Mouse (Mus musculus) limb, embryonic 12.5 days (tissue): ENCODE measurements at regions not wholly inside any gene's neighbourhood (a gene's known extent, or its start where the extent isn't known, plus 50 kb on each side); places are given as distances from the start of the nearest gene placed in this dataset.

Experiments
- ATAC-seq: fragments of 200-750 bp; cut with Nextera tagmentation; 2 replicates; pipeline ENCODE4 v1.8.0; 2017; ENCODE audit warnings: low read depth, moderate TSS enrichment; ENCODE audit not compliant: insufficient number of reproducible peaks, insufficient read depth, low FRiP score, low TSS enrichment
- H3K27ac ChIP-seq: fragments of 300-500 bp; sonication (generic); 2 replicates; pipeline ENCODE4 v1.5.1; 2016; ENCODE audit warnings: mild to moderate bottlenecking, moderate library complexity
- H3K27me3 ChIP-seq: fragments of 300-500 bp; sonication (generic); 2 replicates; pipeline ENCODE4 v1.6.1; 2016; ENCODE audit warnings: mild to moderate bottlenecking, moderate library complexity
- H3K36me3 ChIP-seq: fragments of 300-500 bp; sonication (generic); 2 replicates; pipeline ENCODE4 v1.6.1; 2016; ENCODE audit warnings: mild to moderate bottlenecking, moderate library complexity
- H3K4me1 ChIP-seq: fragments of 300-500 bp; sonication (generic); replicated peaks from 2 replicates; pipeline ENCODE4 v1.6.1; 2016
- H3K4me2 ChIP-seq: fragments of 300-500 bp; sonication (generic); 2 replicates; pipeline ENCODE4 v1.6.1; 2016; ENCODE audit warnings: mild to moderate bottlenecking, moderate library complexity
- H3K4me3 ChIP-seq: fragments of 300-500 bp; sonication (generic); replicated peaks from 2 replicates; pipeline ENCODE4 v1.5.1; 2016; ENCODE audit warnings: mild to moderate bottlenecking
- H3K9ac ChIP-seq: fragments of 300-500 bp; sonication (generic); replicated peaks from 2 replicates; pipeline ENCODE4 v1.6.1; 2016; ENCODE audit warnings: mild to moderate bottlenecking, moderate library complexity
- H3K9me3 ChIP-seq: fragments of 300-500 bp; sonication (generic); 2 replicates; pipeline ENCODE4 v1.6.1; 2016; ENCODE audit warnings: mild to moderate bottlenecking, moderate library complexity
- WGBS: fragments of 180-500 bp; shearing (Covaris S2); methylation state at CpG from one replicate; pipeline ENCODE4 v1.1.7; 2016; 5-methylcytosine and 5-hydroxymethylcytosine counted together

GRCm38 (mm10) chr1:42755958-42756357 is 60.4 kb downstream of the Pou3f3 start:
- Histone ChIP-seq H3K27ac (no peak overlapping the region), H3K9me3 (no peaks in the 10 kb centered on the region), H3K4me3 (no peak overlapping the region), H3K4me1 (no peaks in the 10 kb centered on the region), H3K27me3 (no peaks in the 10 kb centered on the region), H3K4me2 (no peak overlapping the region), H3K36me3 (no peaks in the 10 kb centered on the region), H3K9ac (no peak overlapping the region)
- no peak for ATAC-seq
- WGBS: 79% methylated on average over 5 of the region's 5 CpGs

GRCm38 (mm10) chr1:42756497-42756896 is 60.9 kb downstream of the Pou3f3 start:
- H3K27ac ChIP-seq: no peak overlapping the region
- no peaks in the 10 kb centered on the region for H3K9me3 ChIP-seq
- no peaks in the 10 kb centered on the region for H3K4me1 ChIP-seq
- H3K9ac ChIP-seq: no peak overlapping the region
- no peaks in the 10 kb centered on the region for H3K36me3 ChIP-seq
- H3K27me3 ChIP-seq: no peaks in the 10 kb centered on the region
- ATAC-seq: no peak
- no peak overlapping the region for H3K4me2 ChIP-seq
- H3K4me3 ChIP-seq: no peak overlapping the region

DNA sequence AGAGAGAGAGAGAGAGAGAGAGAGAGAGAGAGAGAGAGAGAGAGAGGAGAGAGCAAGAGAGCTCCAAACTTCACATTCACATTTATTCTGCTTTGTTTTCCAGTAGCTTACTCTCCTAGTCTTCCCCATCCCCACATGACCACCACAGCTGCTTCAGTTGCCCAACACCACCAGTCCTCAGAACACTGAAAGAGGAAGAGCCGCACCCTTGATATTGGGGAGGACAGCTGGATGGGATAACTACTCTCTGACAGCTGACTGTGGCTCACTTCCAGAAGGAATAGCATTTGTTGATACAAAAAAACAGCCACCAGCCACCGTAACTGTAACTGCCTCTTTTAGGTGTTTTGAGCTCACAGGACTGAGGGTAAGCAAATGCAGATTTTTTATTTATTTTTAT is 67.9 kb downstream of the Pou3f3 start:
- no peak for ATAC-seq
- no peak overlapping the region for H3K27ac ChIP-seq
- no peak overlapping the region for H3K4me3 ChIP-seq
- no peak overlapping the region for H3K9ac ChIP-seq
- no peaks in the 10 kb centered on the region for H3K4me1 ChIP-seq
- no peaks in the 10 kb centered on the region for H3K9me3 ChIP-seq
- H3K27me3 ChIP-seq: no peaks in the 10 kb centered on the region
- no peak overlapping the region for H3K4me2 ChIP-seq
- no peaks in the 10 kb centered on the region for H3K36me3 ChIP-seq
- 79% methylated on average over 2 of the region's 2 CpGs for WGBS

DNA sequence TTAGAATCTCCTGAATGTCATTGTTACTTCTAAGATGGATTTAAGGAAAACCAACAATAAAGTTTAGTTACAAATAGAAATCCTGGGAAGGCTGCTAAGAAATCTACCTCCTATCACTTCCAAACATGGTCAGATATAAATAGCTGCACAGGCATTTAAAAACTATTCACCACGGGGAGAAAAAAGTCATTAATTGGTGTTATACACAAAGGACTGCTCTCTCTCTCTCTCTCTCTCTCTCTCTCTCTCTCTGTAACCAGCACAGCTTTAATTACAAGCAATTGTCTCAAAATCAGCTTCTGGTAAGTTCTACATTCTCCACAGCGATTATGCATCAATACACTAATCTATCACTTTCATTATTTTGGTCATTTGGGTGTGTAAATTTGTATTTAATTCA is 68.5 kb downstream of the Pou3f3 start:
- no peaks in the 10 kb centered on the region for H3K27me3 ChIP-seq
- no peaks in the 10 kb centered on the region for H3K36me3 ChIP-seq

DNA sequence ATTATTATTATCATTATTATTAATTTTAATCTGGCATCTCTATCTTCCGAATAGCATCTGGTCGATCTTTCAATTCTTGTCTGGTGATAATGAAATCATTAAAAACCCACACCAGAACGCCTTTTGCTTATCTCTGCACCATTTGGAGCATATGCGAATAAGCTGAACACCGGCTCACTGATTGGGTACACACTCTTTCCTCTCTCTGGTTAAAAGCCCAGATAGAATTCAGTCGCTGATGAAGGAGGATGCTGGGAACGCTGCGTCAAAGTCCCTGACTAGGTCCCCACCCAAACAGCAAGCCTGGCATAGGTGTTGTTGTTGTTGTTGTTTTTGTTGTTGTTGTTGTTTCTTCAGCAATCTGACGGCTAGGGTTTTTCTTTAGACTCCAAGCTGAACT is 74.5 kb downstream of the Pou3f3 start:
- no peak overlapping the region for H3K4me3 ChIP-seq
- ATAC-seq: no peak
- no peaks in the 10 kb centered on the region for H3K27me3 ChIP-seq
- no peak overlapping the region for H3K27ac ChIP-seq
- H3K9ac ChIP-seq: no peak overlapping the region
- WGBS: 79% methylated on average over 9 of the region's 9 CpGs
- H3K4me2 ChIP-seq: no peak overlapping the region
- no peaks in the 10 kb centered on the region for H3K36me3 ChIP-seq
- H3K9me3 ChIP-seq: no peaks in the 10 kb centered on the region
- peaks cover 15% of the 10 kb centered on the region; the same call in 1 of the 2 replicates for H3K4me1 ChIP-seq

More for the DNA sequence above, 68.5 kb downstream of the Pou3f3 start:
- Histone ChIP-seq H3K27ac (no peak overlapping the region), H3K4me2 (no peak overlapping the region), H3K9ac (no peak overlapping the region), H3K4me3 (no peak overlapping the region), H3K4me1 (no peaks in the 10 kb centered on the region), H3K9me3 (no peaks in the 10 kb centered on the region)
- WGBS: 70% methylated on average over 2 of the region's 2 CpGs
- no peak for ATAC-seq

DNA sequence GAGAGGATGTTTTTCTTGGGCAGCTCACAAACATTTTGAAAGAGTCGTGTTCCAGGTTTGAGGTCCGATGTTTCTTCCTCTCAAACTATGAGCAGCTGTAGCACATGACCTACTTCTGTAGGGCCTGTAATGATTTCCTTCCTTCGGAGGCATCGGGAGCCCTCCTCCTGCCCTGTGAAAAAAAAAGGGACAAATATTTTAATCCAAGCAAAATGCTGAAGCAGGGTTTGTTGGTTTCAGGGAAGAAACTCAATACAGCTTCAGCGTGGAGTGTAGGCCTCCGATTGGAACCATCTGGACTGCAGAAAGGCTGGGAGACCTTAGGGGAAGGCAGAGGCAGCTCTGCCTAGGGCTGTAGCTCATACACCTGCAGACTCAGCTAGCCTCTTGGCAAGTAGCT is 76.4 kb downstream of the Pou3f3 start:
- H3K9me3 ChIP-seq: no peaks in the 10 kb centered on the region
- no peaks in the 10 kb centered on the region for H3K36me3 ChIP-seq
- peaks cover 15% of the 10 kb centered on the region; the same call in 1 of the 2 replicates for H3K4me1 ChIP-seq
- no peak overlapping the region for H3K9ac ChIP-seq
- H3K4me2 ChIP-seq: peak overlapping the region; percentile 22
- peak; percentile 68; the same call in 1 of the 2 replicates for ATAC-seq
- WGBS: 13% methylated on average over 6 of the region's 6 CpGs
- H3K4me3 ChIP-seq: no peak overlapping the region
- H3K27ac ChIP-seq: no peak overlapping the region
- no peaks in the 10 kb centered on the region for H3K27me3 ChIP-seq

- no peak overlapping the region for H3K4me3 ChIP-seq
- no peak overlapping the region for H3K27ac ChIP-seq
- no peaks in the 10 kb centered on the region for H3K36me3 ChIP-seq
- no peaks in the 10 kb centered on the region for H3K9me3 ChIP-seq
- peaks cover 15% of the 10 kb centered on the region; the same call in 1 of the 2 replicates for H3K4me1 ChIP-seq
- 61% methylated on average over 20 of the region's 20 CpGs for WGBS
- ATAC-seq: no peak
- no peak overlapping the region for H3K9ac ChIP-seq
- no peak overlapping the region for H3K4me2 ChIP-seq
- peaks cover 6% of the 10 kb centered on the region; the same call in 1 of the 2 replicates for H3K27me3 ChIP-seq
Measured at GRCm38 (mm10) chr1:42773851-42774464, 77.1 kb upstream of the Mrps9 start.

GRCm38 (mm10) chr1:42774971-42775892 is 75.8 kb upstream of the Mrps9 start:
- Histone ChIP-seq H3K4me1 (peaks cover 17% of the 10 kb centered on the region; the same call in 1 of the 2 replicates), H3K4me3 (no peak overlapping the region), H3K27me3 (peaks cover 8% of the 10 kb centered on the region; the same call in 1 of the 2 replicates), H3K27ac (no peak overlapping the region), H3K4me2 (no peak overlapping the region), H3K9ac (no peak overlapping the region), H3K9me3 (no peaks in the 10 kb centered on the region), H3K36me3 (no peaks in the 10 kb centered on the region)
- ATAC-seq: no peak
- WGBS: 79% methylated on average over 7 of the region's 7 CpGs

- H3K4me3 ChIP-seq: no peak overlapping the region
- 87% methylated on average over 2 of the region's 2 CpGs for WGBS
Measured at GRCm38 (mm10) chr1:42775893-42776287, 75.1 kb upstream of the Mrps9 start.

GRCm38 (mm10) chr1:42777416-42777815 is 73.6 kb upstream of the Mrps9 start:
- 78% methylated on average over 1 of the region's 1 CpGs for WGBS
- no peak for ATAC-seq
- Histone ChIP-seq H3K9ac (no peak overlapping the region), H3K36me3 (no peaks in the 10 kb centered on the region), H3K4me1 (peaks cover 9% of the 10 kb centered on the region; the same call in 1 of the 2 replicates), H3K4me3 (no peak overlapping the region), H3K27me3 (peaks cover 29% of the 10 kb centered on the region), H3K27ac (no peak overlapping the region), H3K4me2 (no peak overlapping the region), H3K9me3 (no peaks in the 10 kb centered on the region)

More at GRCm38 (mm10) chr1:42775893-42776287, 75.1 kb upstream of the Mrps9 start:
- H3K27me3 ChIP-seq: peaks cover 13% of the 10 kb centered on the region; the same call in 1 of the 2 replicates
- ATAC-seq: no peak
- H3K9ac ChIP-seq: no peak overlapping the region
- H3K4me2 ChIP-seq: no peak overlapping the region
- H3K27ac ChIP-seq: no peak overlapping the region
- H3K4me1 ChIP-seq: peaks cover 19% of the 10 kb centered on the region; the same call in 1 of the 2 replicates
- no peaks in the 10 kb centered on the region for H3K9me3 ChIP-seq
- no peaks in the 10 kb centered on the region for H3K36me3 ChIP-seq

DNA sequence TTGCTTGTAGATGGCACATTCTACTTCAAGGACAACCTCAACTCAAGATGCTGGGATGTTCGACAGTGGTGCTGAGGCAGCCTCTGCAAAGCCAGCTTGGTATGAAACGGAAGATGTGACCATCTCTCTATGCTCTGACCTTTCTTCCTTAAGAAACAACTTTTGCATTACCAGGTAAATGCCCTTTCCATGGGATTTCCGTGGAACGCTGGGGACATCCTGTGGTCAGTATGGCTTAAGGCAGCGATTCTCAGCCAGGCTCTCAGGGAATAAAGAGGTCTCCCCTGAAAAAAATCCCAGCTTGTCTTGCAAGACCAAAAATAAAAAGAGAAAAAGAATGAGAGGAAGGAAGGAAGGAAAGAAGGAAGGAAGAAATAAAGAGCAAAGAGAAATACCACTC is 71.3 kb upstream of the Mrps9 start:
- 41% methylated on average over 5 of the region's 5 CpGs for WGBS
- no peaks in the 10 kb centered on the region for H3K36me3 ChIP-seq
- peaks cover 33% of the 10 kb centered on the region for H3K27me3 ChIP-seq

More for the DNA sequence above, 71.3 kb upstream of the Mrps9 start:
- Histone ChIP-seq H3K9me3 (no peaks in the 10 kb centered on the region), H3K4me1 (peaks cover 4% of the 10 kb centered on the region; the same call in 1 of the 2 replicates), H3K4me2 (no peak overlapping the region), H3K4me3 (no peak overlapping the region), H3K27ac (no peak overlapping the region), H3K9ac (no peak overlapping the region)
- ATAC-seq: no peak
